Mouse (Mus musculus) limb, embryonic 12.5 days (tissue): Measurements from ENCODE around the gene Ddhd1. TPM values are rescaled to one million over a fixed set of nuclear protein-coding genes. Genes with fewer than 3 reads are reported as not detected.

ENCODE experiments used
- ATAC-seq: fragments of 200-750 bp; cut with Nextera tagmentation; 2 replicates; pipeline ENCODE4 v1.8.0; 2017; ENCODE audit warnings: low read depth, moderate TSS enrichment; ENCODE audit not compliant: insufficient number of reproducible peaks, insufficient read depth, low FRiP score, low TSS enrichment
- H3K27ac ChIP-seq: fragments of 300-500 bp; sonication (generic); 2 replicates; pipeline ENCODE4 v1.5.1; 2016; ENCODE audit warnings: mild to moderate bottlenecking, moderate library complexity
- H3K27me3 ChIP-seq: fragments of 300-500 bp; sonication (generic); 2 replicates; pipeline ENCODE4 v1.6.1; 2016; ENCODE audit warnings: mild to moderate bottlenecking, moderate library complexity
- H3K36me3 ChIP-seq: fragments of 300-500 bp; sonication (generic); 2 replicates; pipeline ENCODE4 v1.6.1; 2016; ENCODE audit warnings: mild to moderate bottlenecking, moderate library complexity
- H3K4me1 ChIP-seq: fragments of 300-500 bp; sonication (generic); replicated peaks from 2 replicates; pipeline ENCODE4 v1.6.1; 2016
- H3K4me2 ChIP-seq: fragments of 300-500 bp; sonication (generic); 2 replicates; pipeline ENCODE4 v1.6.1; 2016; ENCODE audit warnings: mild to moderate bottlenecking, moderate library complexity
- H3K4me3 ChIP-seq: fragments of 300-500 bp; sonication (generic); replicated peaks from 2 replicates; pipeline ENCODE4 v1.5.1; 2016; ENCODE audit warnings: mild to moderate bottlenecking
- H3K9ac ChIP-seq: fragments of 300-500 bp; sonication (generic); replicated peaks from 2 replicates; pipeline ENCODE4 v1.6.1; 2016; ENCODE audit warnings: mild to moderate bottlenecking, moderate library complexity
- H3K9me3 ChIP-seq: fragments of 300-500 bp; sonication (generic); 2 replicates; pipeline ENCODE4 v1.6.1; 2016; ENCODE audit warnings: mild to moderate bottlenecking, moderate library complexity
- WGBS: fragments of 180-500 bp; shearing (Covaris S2); methylation state at CpG from one replicate; pipeline ENCODE4 v1.1.7; 2016; 5-methylcytosine and 5-hydroxymethylcytosine counted together
- polyA plus RNA-seq: library from polyadenylated mRNA; unstranded; fragments of >200 nt; fragmentation: Nextera tagmentation; extraction: Ambion mirVana; gene quantifications from 2 replicates; pipeline ENCODE4 v1.2.1, GENCODE M21; 2016

Gene Ddhd1
- polyA plus RNA-seq, 1 experiment from 2014 or later, result 7.6 TPM

DNA sequence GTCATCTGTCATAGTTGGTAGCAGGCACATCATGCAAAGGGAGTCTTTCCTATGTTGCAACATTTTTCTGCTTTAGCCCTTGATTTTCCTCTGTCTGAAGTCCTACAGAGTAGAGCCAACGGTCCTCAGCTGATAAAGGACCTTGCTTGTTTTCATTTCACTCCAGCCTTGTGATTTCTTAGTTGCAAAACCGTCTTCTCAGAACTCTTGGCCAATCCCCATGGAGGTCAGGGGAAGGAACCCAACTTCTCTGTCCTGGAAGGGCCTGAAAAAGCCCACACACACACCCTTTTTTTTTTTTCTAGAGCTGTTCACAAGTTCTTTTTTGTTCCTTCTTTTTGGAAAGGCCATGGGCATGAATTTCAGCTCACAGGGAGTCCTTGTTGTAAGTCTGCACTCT lies 9.3 kb upstream of the Ddhd1 start:
- no peak overlapping the region for H3K27ac ChIP-seq
- H3K4me3 ChIP-seq, result no peak overlapping the region
- no peaks in the 10 kb centered on the region for H3K9me3 ChIP-seq
- WGBS, result 80% methylated on average over 2 of the region's 2 CpGs
- 0 out of 2 replicates have a peak, but pooled peaks cover 2% of the 10 kb centered on the region for H3K4me1 ChIP-seq
- no peaks in the 10 kb centered on the region for H3K27me3 ChIP-seq
- no peak for ATAC-seq
- no peaks in the 10 kb centered on the region for H3K36me3 ChIP-seq
- no peak overlapping the region for H3K4me2 ChIP-seq
- no peak overlapping the region for H3K9ac ChIP-seq

GRCm38 (mm10) chr14:45661575-45661974 lies 3.6 kb upstream of the Ddhd1 start:
- WGBS, result 31% methylated on average over 5 of the region's 5 CpGs
- Histone ChIP-seq H3K9me3 (no peaks in the 10 kb centered on the region), H3K9ac (no peak overlapping the region), H3K4me3 (no peak overlapping the region), H3K4me1 (peaks cover 7% of the 10 kb centered on the region; the same call in 1 of the 2 replicates), H3K4me2 (no peak overlapping the region), H3K27me3 (no peaks in the 10 kb centered on the region), H3K36me3 (no peaks in the 10 kb centered on the region), H3K27ac (no peak overlapping the region)
- no peak for ATAC-seq

- Histone ChIP-seq H3K9me3 (no peaks in the 10 kb centered on the region), H3K4me3 (no peak overlapping the region), H3K4me2 (no peak overlapping the region), H3K27ac (no peak overlapping the region), H3K36me3 (no peaks in the 10 kb centered on the region), H3K27me3 (no peaks in the 10 kb centered on the region), H3K9ac (no peak overlapping the region), H3K4me1 (peaks cover 16% of the 10 kb centered on the region; the same call in 1 of the 2 replicates)
- WGBS, result 92% methylated on average over 1 of the region's 1 CpGs
- no peak for ATAC-seq
Measured at GRCm38 (mm10) chr14:45660315-45660714, 2.4 kb upstream of the Ddhd1 start.

DNA sequence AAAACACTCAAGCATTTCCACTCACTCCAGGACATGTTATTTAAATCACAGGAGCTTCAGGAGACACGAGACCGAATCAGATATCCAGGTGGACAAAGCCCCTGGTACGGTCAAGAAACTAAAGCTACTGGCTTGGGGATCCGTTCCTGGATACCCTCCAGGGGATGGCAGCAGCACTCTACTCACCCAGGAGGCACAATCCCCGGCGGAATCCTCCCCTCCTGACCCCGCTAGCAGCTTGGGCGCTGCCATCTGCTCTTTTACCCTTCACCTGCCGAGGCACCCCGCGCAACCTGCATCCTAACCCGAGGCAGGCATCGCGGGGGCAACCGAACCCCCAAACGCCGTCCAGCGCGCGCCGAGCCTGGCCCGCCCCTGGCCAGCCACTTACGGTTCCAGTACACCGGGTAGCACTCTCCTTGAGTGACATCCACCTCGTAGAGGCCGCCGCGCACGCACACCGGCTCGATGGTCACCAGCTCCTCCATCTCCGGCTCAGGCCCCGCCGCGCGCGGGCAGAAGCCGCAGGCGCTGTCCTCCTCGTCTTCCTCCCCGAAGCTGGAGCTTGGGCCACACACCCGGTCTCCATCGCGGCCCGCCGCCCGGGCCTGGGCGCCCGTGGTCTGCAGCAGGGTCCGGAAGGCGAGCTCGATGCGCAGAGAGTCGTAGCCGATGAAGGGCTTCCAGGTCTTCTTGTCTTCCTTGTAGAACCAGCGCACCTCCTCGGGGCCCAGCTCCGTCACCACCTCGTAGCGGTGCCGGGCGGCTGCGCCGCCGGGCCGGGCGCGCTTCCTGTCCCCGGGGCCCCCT lies 907 bp downstream of the Ddhd1 start:
- Histone ChIP-seq H3K4me3 (peak overlapping the region; percentile 83), H3K27me3 (peaks cover 4% of the 10 kb centered on the region; the same call in 1 of the 2 replicates), H3K36me3 (no peaks in the 10 kb centered on the region), H3K9me3 (no peaks in the 10 kb centered on the region), H3K4me2 (peak overlapping the region; percentile 95), H3K4me1 (peaks cover 20% of the 10 kb centered on the region), H3K9ac (peak overlapping the region; percentile 79), H3K27ac (peak overlapping the region; percentile 91)
- peak; percentile 48 for ATAC-seq
- under 1% methylated on average over 69 of the region's 69 CpGs for WGBS

- no peaks in the 10 kb centered on the region for H3K36me3 ChIP-seq
- H3K9me3 ChIP-seq, result no peaks in the 10 kb centered on the region
- H3K4me1 ChIP-seq, result peaks cover 20% of the 10 kb centered on the region
- ATAC-seq, result no peak
- no peak overlapping the region for H3K27ac ChIP-seq
- H3K4me2 ChIP-seq, result peak overlapping the region; percentile 95; the same call in 1 of the 2 replicates
- H3K9ac ChIP-seq, result no peak overlapping the region
- WGBS, result 76% methylated on average over 13 of the region's 13 CpGs
- H3K27me3 ChIP-seq, result peaks cover 4% of the 10 kb centered on the region; the same call in 1 of the 2 replicates
- no peak overlapping the region for H3K4me3 ChIP-seq
Measured at GRCm38 (mm10) chr14:45654876-45655416, 3.0 kb downstream of the Ddhd1 start.

DNA sequence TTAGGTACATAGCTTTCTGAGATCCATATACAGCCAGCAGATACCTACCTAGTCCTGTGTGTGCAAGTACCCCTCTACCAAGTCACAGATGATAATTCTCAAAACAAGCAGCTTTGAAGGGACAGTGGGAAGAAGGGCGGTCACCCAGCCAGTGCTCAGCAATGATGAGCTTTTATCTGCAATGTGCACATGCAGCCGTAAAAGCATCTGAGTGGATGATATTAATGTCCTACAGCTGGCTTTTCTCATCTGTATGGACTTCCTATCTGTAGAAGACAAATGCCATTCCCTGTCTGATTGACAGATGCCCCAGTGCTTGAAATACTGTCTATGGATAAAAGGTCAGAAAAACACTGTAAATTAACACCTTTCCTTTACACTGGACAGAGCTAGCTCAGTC lies 4.2 kb downstream of the Ddhd1 start:
- Histone ChIP-seq H3K4me2 (no peak overlapping the region), H3K27me3 (peaks cover 4% of the 10 kb centered on the region; the same call in 1 of the 2 replicates), H3K4me3 (no peak overlapping the region), H3K4me1 (peaks cover 22% of the 10 kb centered on the region), H3K36me3 (no peaks in the 10 kb centered on the region), H3K9ac (no peak overlapping the region), H3K27ac (no peak overlapping the region), H3K9me3 (no peaks in the 10 kb centered on the region)
- WGBS, result 78% methylated on average over 2 of the region's 2 CpGs
- no peak for ATAC-seq

DNA sequence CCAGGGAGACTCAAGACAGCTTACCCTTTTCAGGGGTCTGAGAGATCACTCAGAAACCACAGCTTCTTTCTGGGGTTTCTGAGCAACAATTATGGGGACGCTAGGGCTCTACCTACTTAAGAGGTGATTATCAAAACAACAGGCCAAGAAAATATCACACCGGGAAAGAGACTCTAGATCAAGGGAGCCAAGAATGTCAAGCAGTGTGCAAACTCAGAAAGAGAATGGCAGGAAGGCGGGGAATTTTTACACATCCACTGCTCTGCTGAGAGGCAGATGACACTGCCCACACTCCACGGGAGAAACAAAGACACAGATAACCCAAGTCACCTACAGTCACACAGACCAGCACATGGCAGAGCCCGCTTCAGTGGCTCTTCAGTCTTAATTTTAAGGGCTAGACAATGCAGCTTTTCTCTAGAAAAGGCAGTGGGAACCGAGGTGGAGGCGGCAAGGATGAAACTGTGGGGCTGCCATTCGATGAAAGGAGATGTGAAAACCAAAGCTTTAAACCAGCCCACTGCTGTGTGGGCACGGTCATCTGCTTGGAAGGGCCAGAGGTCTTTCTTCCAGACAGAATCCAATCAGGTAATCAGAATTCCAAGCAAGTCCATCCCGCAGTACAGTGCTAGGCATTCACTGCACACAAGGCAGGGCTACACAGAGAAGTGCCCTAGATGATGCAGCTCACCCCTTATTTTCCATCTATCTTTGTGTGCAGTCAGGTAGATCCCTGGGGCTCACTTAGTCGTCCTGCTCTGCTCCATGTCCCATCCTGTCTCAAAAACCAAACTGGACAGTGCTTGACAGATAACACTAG lies 8.7 kb downstream of the Ddhd1 start:
- Histone ChIP-seq H3K9ac (no peak overlapping the region), H3K9me3 (no peaks in the 10 kb centered on the region), H3K36me3 (no peaks in the 10 kb centered on the region), H3K4me2 (no peak overlapping the region), H3K4me3 (no peak overlapping the region), H3K27me3 (no peaks in the 10 kb centered on the region), H3K27ac (no peak overlapping the region), H3K4me1 (0 out of 2 replicates have a peak, but pooled peaks cover 3% of the 10 kb centered on the region)
- 61% methylated on average over 11 of the region's 11 CpGs for WGBS
- ATAC-seq, result no peak

DNA sequence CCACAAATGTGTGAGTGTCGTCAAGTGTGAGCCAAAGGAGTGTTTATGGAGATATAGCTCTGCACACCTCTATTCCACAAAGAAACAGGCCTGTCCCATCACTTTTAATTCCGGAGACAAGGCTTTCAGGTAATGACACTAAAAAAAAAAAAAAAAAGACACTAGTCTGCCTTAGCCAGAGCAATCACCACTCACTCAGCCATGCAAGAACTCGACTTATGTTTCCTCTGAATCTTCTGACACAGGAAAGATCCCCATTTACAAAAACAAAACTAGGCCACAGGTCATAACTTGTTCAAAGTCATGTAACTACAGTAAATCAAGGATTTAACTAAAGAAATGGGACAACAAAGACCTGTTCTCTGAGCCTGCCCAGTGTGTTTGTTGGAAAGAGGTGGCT lies 9.8 kb downstream of the Ddhd1 start:
- H3K4me2 ChIP-seq, result no peak overlapping the region
- H3K4me3 ChIP-seq, result no peak overlapping the region
- no peak overlapping the region for H3K9ac ChIP-seq
- WGBS, result 89% methylated on average over 3 of the region's 3 CpGs
- H3K9me3 ChIP-seq, result no peaks in the 10 kb centered on the region
- 0 out of 2 replicates have a peak, but pooled peaks cover 3% of the 10 kb centered on the region for H3K4me1 ChIP-seq
- H3K36me3 ChIP-seq, result no peaks in the 10 kb centered on the region
- H3K27me3 ChIP-seq, result no peaks in the 10 kb centered on the region
- no peak overlapping the region for H3K27ac ChIP-seq
- no peak for ATAC-seq

- Histone ChIP-seq H3K27ac (no peak overlapping the region), H3K4me1 (0 out of 2 replicates have a peak, but pooled peaks cover 3% of the 10 kb centered on the region), H3K4me2 (no peak overlapping the region), H3K9ac (no peak overlapping the region), H3K4me3 (no peak overlapping the region), H3K36me3 (no peaks in the 10 kb centered on the region), H3K27me3 (no peaks in the 10 kb centered on the region), H3K9me3 (no peaks in the 10 kb centered on the region)
- WGBS, result 90% methylated on average over 11 of the region's 11 CpGs
- no peak for ATAC-seq
Measured at GRCm38 (mm10) chr14:45647632-45648031, 10.3 kb downstream of the Ddhd1 start.

- 0 out of 2 replicates have a peak, but pooled peaks cover 4% of the 10 kb centered on the region for H3K4me1 ChIP-seq
- no peak overlapping the region for H3K9ac ChIP-seq
- WGBS, result 84% methylated on average over 7 of the region's 7 CpGs
- no peak overlapping the region for H3K4me2 ChIP-seq
- H3K27ac ChIP-seq, result no peak overlapping the region
- no peaks in the 10 kb centered on the region for H3K9me3 ChIP-seq
- ATAC-seq, result no peak
- no peaks in the 10 kb centered on the region for H3K27me3 ChIP-seq
- H3K36me3 ChIP-seq, result no peaks in the 10 kb centered on the region
- H3K4me3 ChIP-seq, result no peak overlapping the region
Measured at GRCm38 (mm10) chr14:45647175-45647574, 10.8 kb downstream of the Ddhd1 start.

GRCm38 (mm10) chr14:45644786-45645185 lies 13.2 kb downstream of the Ddhd1 start:
- H3K9me3 ChIP-seq, result no peaks in the 10 kb centered on the region
- no peak overlapping the region for H3K27ac ChIP-seq
- WGBS, result 50% methylated on average over 1 of the region's 1 CpGs
- H3K4me1 ChIP-seq, result 0 out of 2 replicates have a peak, but pooled peaks cover 8% of the 10 kb centered on the region
- no peak for ATAC-seq
- no peaks in the 10 kb centered on the region for H3K36me3 ChIP-seq
- no peak overlapping the region for H3K9ac ChIP-seq
- no peak overlapping the region for H3K4me3 ChIP-seq
- H3K4me2 ChIP-seq, result no peak overlapping the region
- no peaks in the 10 kb centered on the region for H3K27me3 ChIP-seq
